Mouse (Mus musculus) WW6 (cell line): ENCODE measurements around the gene Ubox5.

Experiments
- DNase-seq: peaks from one replicate; pipeline ENCODE4 v3.0.0-alpha.2; 2013; ENCODE audit warnings: low read depth, low spot score

Ubox5 gene

DNA sequence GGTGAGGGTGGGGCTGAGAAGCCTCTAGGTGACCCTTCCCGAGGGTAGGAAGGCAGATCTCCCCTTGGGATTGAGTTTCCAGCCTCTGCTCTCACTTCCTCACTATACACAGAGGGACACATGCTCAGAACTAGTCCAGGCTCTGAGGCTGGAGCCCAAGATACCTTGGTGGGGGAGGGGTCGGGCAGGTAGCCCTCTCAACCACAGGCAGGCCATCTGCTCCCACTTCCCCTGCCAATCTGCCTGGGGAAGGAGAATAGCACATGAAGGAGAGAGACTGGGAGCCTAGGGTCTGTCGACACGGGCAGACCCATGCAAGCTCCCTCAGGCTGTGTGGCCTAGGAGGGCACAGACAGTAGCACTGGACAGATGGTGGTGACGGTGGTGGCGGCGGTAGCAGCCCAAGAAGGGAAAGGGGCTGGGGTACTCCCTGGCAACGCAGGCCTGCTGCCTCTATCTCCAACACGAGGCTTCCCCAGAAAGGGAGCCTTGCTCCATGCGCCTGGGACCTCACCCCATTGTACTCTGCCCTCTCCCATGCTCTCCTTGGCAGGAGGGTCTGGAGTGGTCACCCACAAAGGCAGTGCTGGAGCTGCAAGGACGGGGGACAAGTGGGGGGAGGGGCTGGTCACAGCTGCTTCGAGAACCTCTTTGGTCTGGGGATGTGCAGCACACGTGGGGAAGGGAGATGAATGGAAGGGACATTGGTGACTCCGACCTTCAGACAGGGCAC is 4.3 kb upstream of the Ubox5 start:
- no peak for DNase-seq

DNA sequence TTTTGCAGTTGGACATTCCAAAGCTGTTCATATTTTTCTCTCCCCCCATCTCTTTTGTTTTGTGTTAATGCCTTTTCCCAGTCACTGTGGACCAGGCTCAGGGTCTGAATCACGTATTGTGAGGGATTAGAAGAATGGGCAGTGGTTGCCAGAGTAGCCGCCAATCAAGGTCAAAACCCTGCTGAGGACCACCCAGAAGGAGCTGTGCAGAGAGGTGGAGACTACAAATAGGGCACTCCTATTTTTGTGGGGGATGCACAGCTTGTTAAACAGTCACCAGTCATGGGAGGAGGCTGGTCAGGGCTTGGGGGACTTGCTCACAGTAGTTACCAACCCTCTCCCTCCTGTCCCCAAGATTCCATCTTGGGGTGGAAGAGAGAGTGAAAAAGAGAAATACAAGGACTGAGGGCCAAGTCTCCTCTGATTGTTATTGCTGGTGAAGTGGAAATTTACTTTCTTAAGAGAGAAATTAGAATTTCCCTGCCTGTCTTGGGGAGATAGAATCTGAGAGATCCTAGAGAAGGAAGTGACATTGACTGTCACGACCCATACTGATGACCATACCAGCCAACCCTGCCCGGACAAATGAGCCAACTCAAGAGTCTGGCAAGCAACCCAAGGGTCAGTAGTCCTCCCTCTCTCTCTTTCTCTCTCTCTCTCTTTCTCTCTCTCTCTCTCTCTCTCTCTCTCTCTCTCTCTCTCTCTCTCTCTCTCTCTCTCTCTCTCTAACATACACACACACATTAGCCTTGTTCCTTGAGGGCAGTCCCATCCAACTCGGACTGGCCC is 3.2 kb upstream of the Ubox5 start:
- no peak for DNase-seq

DNA sequence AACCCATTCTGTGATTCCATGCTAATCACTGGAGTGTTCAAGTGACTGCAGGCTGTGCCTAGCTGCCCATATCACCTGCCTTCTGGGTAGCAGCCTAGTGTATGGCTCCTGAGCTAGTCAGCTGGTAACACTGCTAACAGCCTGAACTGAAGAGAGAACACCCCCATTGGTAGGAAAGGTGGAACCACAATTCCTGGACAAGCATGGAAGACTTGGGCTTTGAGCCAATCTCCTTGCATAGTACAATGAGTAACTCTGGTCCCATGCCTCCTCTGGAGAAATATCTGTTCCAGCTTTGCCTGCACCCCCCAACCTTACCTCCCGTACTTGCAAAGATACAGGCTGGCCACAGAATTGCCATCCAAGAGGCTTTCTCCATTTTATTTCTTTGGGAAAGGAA is 2.6 kb upstream of the Ubox5 start:
- DNase-seq: no peak

DNA sequence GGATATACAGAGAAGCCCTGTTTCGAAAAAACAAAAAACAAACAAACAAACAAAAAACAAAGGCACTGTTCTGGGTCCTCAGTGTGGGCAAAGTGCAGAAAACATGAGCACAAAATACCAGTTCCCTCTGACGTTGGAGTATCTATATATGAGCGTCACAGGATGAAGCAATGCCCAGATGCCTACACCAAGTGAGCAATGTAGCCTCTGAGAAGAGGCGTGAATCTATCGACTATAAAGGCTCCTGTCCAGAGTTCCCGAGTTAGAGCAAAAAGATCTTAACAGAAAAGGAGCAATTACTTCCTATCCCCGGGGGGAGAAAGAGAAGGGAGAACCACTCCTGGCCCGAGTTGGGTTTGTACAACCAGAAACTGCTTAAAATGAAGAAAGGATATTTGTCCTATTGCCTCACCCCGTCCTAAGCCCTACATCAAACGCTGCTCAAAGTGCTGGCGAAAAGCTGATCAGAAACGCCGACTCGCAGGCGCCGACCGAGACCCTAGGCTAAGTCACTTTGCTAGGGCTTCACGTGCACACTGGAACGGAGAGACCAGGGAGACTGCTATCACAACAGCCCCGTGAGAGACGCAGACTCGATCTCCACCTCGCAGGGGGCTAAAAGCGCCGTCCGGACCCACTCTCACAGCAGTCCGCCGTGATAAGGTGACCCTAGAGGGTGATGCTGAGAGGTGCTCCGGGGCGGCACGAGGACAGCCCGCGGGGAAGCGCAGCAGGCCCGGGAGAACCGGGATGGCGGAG is 579 bp downstream of the Ubox5 start:
- no peak for DNase-seq

DNA sequence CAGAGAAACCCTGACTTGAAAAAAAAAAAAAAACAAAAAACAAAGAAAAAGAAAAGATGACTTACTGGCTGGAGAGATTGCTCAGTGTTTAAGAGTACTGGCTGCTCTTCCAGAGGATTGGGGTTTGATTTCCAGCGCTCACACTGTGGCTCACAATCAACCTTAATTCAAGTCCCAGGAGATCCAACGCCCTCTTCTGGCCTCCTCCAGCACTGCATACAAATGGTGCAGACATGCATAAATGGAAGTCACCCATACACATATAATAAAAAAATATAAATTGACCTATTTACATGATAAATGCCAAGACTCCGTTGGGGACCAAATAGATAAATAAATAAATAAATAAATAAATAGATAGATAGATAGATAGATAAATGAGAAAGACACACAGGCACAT is 1.4 kb downstream of the Ubox5 start:
- DNase-seq: no peak

DNA sequence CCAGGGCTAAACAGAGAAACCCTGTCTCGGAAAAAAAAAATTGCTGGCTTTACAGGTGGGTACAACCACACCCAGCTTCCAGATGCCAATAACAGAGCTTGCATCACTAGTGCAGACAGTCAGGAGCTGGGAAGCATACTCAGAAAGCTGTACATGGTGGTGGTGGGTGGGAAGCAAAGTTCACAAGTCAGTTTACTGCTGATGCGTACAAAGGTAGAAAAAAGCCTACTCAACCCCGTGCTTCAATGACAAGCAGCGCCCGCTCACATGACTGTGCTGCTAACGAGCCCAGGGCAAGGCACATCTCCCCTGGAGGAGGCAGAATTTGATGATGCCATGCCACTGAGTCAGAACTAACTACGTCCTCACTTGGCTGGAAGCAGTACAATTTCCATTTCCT is 10.9 kb downstream of the Ubox5 start:
- no peak for DNase-seq

DNA sequence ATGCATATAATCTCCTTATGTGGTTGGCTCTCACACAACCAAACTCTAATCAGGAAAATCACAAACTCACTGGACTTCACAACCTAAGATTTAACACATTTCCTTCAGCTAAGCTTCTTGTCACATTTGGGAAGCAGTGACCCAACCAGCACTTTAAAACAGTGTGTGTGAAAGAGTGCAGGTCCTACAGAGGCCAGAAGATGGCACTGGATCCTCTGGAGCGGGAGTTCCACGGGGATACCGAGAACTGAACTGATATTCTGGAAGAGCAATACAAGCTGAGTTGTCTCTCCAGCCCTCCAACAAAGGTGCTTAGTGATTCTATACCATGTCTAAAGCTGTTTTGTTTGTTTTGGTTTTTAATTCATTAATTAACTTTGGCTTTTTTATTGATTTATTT is 16.7 kb downstream of the Ubox5 start:
- DNase-seq: no peak

DNA sequence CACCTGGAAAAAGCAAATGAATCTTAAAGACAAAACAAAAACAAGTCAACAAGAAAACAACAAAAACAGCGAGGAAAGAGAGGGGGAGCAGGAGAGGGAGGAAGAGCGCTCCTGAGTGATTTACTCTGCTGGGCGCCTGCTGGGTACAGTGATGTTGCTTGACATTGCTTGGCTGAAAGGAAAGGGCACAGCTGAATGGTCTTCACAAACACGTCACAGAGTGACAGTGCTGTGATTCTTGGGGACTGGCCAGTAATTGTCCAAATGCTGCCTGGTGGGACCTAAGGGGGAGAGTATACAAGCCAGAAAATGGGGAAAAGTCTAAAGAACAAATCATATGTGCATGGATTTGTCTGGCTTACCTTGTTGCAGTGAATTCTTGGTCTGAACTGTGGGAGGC is 27.6 kb downstream of the Ubox5 start:
- no peak for DNase-seq

DNA sequence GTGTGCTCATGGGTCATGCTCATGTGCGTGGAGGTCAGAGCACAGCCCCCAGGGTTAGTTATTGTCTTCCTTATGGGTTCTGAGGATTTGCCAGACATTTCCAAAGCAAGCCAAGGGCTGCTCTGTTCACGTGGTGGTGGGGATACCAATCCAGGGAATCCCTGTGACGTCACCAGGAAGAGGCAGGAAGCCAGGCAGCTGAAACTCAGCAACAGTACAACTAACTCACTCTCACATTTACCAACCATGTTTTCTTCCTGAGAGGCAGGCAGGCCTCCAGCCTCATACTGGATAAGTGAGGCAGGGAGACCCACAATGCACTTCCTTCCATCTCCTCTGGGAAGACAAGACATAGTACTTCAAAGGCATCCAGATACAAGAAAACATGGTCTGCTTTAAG is 31.4 kb downstream of the Ubox5 start:
- no peak for DNase-seq

DNA sequence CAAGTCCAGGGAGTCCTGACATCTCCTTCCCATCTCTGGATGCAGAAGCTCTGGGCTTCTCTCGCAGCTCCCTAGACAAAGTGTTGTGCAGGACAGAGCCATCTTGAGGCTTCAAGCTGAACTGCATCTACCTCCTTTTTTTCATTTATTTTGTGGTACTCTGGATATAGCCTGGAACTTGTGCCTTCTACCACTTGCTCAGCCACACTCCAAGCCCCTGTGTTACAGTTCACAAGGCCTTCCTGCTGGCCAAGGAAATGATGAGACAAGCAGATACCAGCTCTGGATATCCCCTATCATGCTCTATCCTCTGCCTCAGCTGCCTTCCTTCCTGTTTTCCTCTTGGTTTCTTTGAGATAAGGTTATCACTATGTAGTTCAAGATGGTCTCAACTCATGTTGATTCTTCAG is 32.2 kb downstream of the Ubox5 start:
- no peak for DNase-seq

DNA sequence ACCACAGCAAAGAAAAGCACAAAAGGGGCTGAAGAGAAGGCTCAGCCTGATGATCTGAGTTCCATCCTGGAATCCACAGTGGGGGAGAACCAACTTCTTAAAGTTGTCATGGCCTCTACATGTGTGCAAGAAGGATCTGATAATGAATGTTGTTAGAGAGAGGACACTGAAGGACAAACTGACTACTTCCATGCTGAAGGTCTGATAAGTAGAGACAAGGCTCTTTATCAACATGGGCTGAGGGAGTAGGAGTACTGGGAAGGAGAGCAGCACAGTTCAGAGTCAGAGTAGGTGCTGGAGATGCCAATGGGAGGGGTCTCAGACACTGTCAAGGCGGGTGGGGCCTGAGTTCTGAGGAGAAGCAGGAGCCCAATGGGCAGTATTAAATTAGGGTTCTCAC is 34.2 kb downstream of the Ubox5 start:
- DNase-seq: no peak

DNA sequence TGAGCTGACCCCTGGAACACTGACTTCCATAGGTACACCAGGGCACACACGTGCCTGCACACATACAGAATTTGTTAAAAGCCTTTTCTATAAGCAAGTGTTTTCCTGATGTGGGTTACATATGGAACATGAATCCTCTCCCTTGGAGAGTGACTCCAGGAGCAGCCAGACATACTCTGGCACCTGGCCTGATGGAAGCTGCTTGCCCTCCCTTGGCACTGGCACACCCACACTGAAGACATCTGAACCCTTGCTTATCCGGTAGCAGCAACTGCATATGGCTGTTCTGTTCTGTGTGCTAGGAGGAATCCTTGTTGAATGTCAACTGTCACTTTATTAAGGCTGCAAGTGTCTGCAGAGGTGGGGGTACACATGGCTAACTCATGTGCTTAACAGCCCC is 38.8 kb downstream of the Ubox5 start:
- DNase-seq: no peak

DNA sequence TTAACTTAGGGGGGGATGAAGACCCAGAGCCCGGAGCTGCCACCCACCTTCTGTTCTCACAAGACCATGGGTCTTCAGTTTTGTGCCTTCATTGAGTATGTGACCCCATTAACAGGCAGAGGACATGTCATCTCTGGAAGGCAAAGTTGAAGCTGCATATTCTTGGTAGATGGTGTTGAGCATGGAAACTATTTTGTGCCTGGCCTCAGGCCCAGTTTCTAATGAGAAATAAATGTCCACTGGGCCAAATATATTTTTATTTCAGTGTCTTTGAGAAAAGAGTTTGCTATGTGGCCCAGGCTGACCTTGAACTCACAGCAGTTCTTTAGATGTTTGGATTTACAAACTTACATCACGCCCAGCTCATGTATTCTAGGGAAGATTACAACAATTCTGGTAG is 40.1 kb downstream of the Ubox5 start:
- DNase-seq: no peak

DNA sequence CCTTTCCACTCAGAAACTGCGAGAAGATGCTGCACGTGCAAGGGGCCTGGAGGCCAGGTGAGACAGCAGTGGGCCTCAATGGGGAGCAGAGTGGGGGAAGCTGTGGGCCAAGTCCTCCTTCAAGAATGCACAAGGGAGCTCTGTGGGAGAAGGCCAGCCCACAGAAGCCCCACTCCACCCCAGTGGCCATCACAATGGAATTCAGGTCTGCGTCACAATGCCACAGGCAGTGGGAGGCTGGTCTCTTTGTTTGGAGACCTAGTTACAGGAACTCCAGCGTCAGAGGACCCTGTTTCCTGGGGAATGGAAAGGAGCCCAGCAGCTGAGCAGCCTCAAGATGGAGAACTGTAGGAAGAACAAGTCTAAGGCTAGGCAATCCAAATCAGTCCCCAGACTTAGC is 40.7 kb downstream of the Ubox5 start:
- DNase-seq: no peak

DNA sequence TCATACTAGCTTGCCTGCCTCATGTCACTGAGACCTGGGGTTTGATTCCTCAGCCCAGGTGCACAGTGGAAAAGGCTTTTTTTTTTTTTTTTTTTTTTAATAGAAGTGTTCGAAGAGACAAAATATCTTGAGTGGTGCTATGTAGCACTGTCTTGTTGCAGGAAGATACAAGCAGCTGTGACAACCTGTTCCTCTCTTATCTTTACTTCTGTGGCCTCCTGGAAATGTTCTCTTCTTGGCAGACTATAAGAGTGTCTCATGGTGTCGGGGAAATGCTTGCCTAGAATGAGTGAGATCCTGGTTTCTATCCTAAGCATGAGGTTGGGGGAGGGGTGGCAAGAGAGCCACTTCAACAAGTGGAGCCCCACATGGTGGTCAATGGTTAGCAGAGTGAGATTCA is 41.5 kb downstream of the Ubox5 start:
- DNase-seq: no peak

DNA sequence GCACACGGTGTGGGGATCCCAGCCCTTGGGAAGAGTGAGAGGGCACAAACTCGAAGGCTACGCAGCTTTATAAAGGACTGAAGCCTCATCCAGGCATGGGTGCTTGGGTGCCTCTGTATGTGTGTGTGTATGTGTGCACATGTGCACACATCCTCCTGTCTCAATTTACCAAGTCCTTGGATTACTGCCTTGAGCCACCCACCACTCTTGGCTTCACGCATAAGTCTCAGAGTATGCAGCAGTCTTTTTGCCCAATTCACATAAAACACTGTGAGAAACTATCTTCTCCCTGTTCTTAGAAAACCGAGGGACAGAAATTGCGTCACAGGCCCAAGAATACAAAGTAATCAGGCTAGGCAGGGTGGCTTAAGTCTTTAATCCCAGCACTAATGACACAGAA is 43.8 kb downstream of the Ubox5 start:
- no peak for DNase-seq

DNA sequence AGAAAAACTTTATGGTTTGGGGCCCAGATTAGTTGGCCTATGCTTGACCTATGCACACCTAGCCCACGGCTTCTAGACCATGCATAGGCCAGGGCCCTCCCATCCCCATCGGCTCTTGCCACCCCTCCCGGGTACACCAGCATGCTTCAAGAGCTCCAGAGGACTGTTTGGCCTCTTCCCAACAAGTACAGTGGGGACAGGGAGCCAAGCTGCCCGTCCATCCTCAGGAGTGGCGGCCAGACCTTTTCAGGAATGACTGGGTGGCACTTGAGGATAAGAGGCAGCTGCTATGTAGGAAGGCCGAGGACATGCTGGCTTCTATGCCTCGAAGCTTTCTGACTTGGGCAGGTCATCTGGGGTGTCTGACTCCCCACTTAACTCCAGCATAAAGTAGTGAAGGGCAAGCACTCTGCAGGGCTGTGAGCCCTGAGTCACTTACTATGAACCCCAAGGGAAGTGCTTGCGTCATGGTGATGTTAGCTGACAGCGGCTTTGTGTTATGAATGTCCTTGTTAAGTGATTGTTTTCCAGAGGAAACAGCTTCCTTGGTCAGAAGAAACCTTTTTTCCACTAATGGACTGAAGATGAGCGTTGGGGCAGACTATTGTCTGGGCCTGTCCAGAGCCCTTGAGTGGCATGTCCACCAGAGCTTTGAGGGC is 45.8 kb downstream of the Ubox5 start:
- no peak for DNase-seq

DNA sequence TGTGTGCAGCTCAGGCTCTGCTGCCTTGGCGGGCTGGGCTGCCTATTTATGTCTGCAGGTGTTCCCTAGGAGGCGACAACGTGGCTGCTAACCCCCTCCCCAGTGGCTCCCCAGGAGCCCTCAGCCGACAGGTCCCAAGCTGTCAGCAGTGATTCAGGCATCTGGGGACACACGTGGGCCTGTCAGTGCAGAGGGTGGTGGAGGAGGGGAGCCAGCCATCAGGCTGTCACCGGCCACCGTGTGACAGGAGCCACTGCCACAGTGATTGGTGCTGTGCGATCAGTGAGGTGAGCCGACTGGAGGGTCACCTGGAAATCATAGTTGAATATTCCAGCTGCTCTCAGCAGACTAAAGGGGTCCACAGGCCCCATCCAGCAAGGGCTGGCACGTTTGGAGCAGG is 47.3 kb downstream of the Ubox5 start, which contains the start of gene Avp:
TSS of gene Avp (minus strand) at position 3 of the 400 bp plus-strand sequence.
- no peak for DNase-seq

DNA sequence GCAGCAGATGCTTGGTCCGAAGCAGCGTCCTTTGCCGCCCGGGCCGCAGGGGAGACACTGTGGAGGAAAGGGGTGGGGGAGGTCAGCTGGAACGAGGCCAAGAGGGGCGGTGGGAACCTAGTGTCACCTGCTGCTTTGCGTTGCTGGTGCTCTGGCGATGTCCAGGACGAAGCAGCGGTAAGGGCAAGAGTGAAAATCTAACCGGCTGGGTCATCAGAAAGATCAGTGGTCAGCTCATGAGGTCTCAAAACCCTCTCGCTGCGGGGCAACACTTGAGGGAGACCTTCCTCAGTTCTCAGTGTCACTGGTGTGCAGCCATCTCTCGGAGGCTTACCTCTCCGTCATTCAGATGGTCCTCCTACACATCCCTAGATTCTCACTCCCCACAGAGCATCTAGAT is 48.6 kb downstream of the Ubox5 start:
- DNase-seq: no peak

DNA sequence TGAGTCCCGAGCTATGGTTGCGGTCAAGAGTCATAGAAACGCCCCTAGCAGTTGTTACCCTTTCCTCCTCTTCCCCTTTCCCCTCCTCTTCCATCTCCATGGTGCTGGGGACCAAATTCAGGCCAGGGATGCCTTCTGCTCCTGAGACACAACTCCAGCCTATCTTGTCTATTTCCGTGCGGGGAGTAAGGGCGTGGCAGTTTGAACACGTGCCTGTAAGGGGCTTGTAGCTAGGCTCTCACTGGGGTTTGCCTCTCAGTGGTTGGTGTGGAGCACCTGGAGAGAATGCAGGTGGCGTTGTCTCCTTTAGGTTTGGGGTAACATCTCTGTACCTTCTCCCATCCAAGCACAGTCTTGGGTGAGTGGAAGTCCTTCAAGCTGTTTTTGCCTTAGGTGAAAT is 50.0 kb downstream of the Ubox5 start:
- no peak for DNase-seq

DNA sequence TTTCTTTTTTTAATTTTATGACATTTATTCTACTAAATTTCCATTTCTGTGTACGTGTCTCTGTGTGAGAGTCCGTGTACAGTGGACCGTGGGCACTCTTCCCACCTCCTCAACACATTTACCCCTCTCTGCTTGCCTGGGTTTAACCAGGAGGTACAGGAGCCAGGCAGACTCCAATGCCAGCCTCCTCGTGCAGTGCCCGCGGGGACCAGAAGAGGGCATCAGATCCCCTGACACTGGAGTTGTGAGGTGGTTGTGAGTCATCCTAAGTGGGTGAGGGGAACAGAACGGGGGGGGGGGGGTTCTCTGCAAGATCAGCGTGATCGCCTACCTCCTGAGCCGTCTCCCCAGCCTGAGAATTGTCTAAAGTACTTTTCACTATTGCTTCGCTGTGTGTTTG is 51.7 kb downstream of the Ubox5 start:
- DNase-seq: peak; percentile 28

DNA sequence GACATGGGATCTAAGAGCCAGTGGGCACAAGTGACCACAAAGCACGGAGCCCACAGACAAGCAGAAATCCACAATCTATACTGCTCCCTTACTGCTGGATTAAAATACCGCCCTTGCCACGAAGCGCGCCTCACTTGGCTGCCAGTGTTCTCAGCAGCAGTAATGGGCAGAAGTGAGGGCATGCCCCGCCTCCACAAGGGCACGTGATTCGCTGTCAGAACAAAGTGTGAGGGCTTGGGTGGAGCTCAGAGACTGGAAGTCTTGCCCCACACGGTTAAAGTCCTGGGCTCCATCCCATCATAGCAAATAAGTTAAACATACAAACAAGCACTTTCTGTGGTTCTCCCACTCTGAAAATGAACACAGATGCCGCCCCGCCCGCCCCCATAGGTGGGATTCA is 52.2 kb downstream of the Ubox5 start:
- no peak for DNase-seq
